Mouse (Mus musculus): ENCODE results near the gene Cdhr2. TPM values are rescaled to one million over a fixed set of nuclear protein-coding genes. Genes with fewer than 3 reads are reported as not detected.
A peak's percentile ranks its signal among the peaks of the same experiment; 100 is the strongest.

Cdhr2 gene
- total RNA-seq, 2 experiments from 2014 or later, result 0.07 TPM; not detected in 1

- no peak for DNase-seq
Measured at GRCm38 (mm10) chr13:54749864-54750411, 48.7 kb downstream of the Cdhr2 start, which contains the start of gene Gprin1. Gprin1 (minus strand) TSS chr13:54749874.

GRCm38 (mm10) chr13:54750699-54751098 is 49.4 kb downstream of the Cdhr2 start:
- DNase-seq, result peak; percentile 57

GRCm38 (mm10) chr13:54752656-54753055 is 51.4 kb downstream of the Cdhr2 start:
- DNase-seq, result no peak

GRCm38 (mm10) chr13:54753733-54754132 is 52.5 kb downstream of the Cdhr2 start:
- DNase-seq, result no peak

GRCm38 (mm10) chr13:54754169-54755080 is 53.2 kb downstream of the Cdhr2 start:
- no peak for DNase-seq

- no peak for DNase-seq
Measured at GRCm38 (mm10) chr13:54755201-54755830, 54.1 kb downstream of the Cdhr2 start.

- DNase-seq, result no peak
Measured at GRCm38 (mm10) chr13:54756156-54756712, 55.0 kb downstream of the Cdhr2 start.

GRCm38 (mm10) chr13:54757093-54757830 is 56.0 kb downstream of the Cdhr2 start:
- no peak for DNase-seq

GRCm38 (mm10) chr13:54758045-54758755 is 56.9 kb downstream of the Cdhr2 start:
- DNase-seq, result peak; percentile 76

- no peak for DNase-seq
Measured at GRCm38 (mm10) chr13:54758756-54759470, 57.7 kb downstream of the Cdhr2 start.

- no peak for DNase-seq
Measured at GRCm38 (mm10) chr13:54759496-54759895, 58.2 kb downstream of the Cdhr2 start.

GRCm38 (mm10) chr13:54760164-54760795 is 59.0 kb downstream of the Cdhr2 start:
- DNase-seq, result no peak

- DNase-seq, result no peak
Measured at GRCm38 (mm10) chr13:54760906-54761305, 59.6 kb downstream of the Cdhr2 start.

GRCm38 (mm10) chr13:54765281-54766191 is 64.3 kb downstream of the Cdhr2 start:
- DNase-seq, result no peak

GRCm38 (mm10) chr13:54766192-54766768 is 65.0 kb downstream of the Cdhr2 start, which contains the start of gene Sncb:
Sncb (minus strand) TSS chr13:54766595.
- peak; percentile 72 for DNase-seq

- no peak for DNase-seq
Measured at GRCm38 (mm10) chr13:54767012-54767411, 65.8 kb downstream of the Cdhr2 start.

GRCm38 (mm10) chr13:54780592-54780991 is 79.3 kb downstream of the Cdhr2 start:
- peak; percentile 53 for DNase-seq

- no peak for DNase-seq
Measured at GRCm38 (mm10) chr13:54781086-54781485, 79.8 kb downstream of the Cdhr2 start.

- DNase-seq, result no peak
Measured at GRCm38 (mm10) chr13:54783235-54783634, 82.0 kb downstream of the Cdhr2 start.
